ENCODE assay signal across 14 mouse cellular contexts in the genomic region with DNA sequence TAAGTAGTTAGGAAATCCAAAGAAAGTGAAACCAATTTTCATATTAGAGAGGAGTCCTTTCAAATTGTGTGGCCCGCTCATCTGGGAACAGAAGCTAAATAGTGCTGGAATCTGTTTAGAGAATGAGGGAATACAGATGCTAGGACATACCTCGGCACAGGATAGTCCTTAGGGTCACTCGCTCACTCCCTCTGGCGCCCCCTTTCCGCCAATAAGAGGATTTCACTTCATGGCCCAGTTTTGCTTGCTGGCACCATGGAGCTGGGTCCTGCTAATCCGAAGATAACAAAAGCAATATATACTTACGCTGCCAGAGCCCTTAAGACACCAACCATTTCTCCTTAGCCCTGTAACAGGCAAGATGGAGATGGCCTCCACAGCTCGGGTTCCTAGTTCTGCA. TPM values are rescaled to one million over a fixed set of nuclear protein-coding genes. Genes with fewer than 3 reads are reported as not detected.
A peak's percentile ranks its signal among the peaks of the same experiment; 100 is the strongest.
DNase-seq lines count a peak whose midpoint lies in the region; ATAC-seq and TF ChIP-seq lines count a peak whose summit lies in the region.
"Had no signal": no experiment of that assay in that cellular context is flagged by ENCODE, and none has a peak within 500 bp of the region (broad histone marks: within the 10 kb centered on the region; RNA-seq: fewer than 3 reads in every experiment).

No protein-coding gene starts in this region.

- CTCF ChIA-PET in Patski (lab: Charles Lee): interaction anchor here (0.6 kb wide), 1 partner anchor 15 kb away, joined by 3 read pairs; no protein-coding TSS in a partner anchor

- POLR2A ChIA-PET in Patski (lab: Charles Lee): no interaction called here

- no peaks in the 10 kb centered on the region for H3K36me3 ChIP-seq in kidney, adult 2 months (ENCODE audit: control insufficient read depth, insufficient read depth, low read length)
- H3K36me3 ChIP-seq in testis, adult 2 months (ENCODE audit: control insufficient read depth, insufficient read depth, low read length): no peaks in the 10 kb centered on the region
- H3K36me3 ChIP-seq: hindbrain, embryonic 15.5 days; stomach, embryonic 15.5 days had no signal

- H3K27me3 ChIP-seq in kidney, adult 2 months (replicated peaks; ENCODE audit: control insufficient read depth, insufficient read depth, low read length): no peaks in the 10 kb centered on the region; the same call in 1 of the 2 replicates
- H3K27me3 ChIP-seq in testis, adult 2 months (ENCODE audit: control insufficient read depth, insufficient read depth, low read length): no peaks in the 10 kb centered on the region
- no peaks in the 10 kb centered on the region for H3K27me3 ChIP-seq in Patski
- H3K27me3 ChIP-seq: hindbrain, embryonic 15.5 days; stomach, embryonic 15.5 days had no signal

- no peak overlapping the region for H3K4me3 ChIP-seq in kidney, adult 2 months (ENCODE audit: insufficient read depth, low read depth, low read length)
- no peak overlapping the region for H3K4me3 ChIP-seq in testis, adult 2 months (ENCODE audit: control insufficient read depth, low read depth, low read length)
- H3K4me3 ChIP-seq: hindbrain, embryonic 15.5 days; stomach, embryonic 15.5 days had no signal

- DNase-seq in kidney, adult 2 months: no peak
- DNase-seq in kidney, postnatal 25 days: no peak
- no peak for DNase-seq in testis, postnatal 14 days (ENCODE audit: low spot score)
- no peak for DNase-seq in Patski (ENCODE audit: low read depth, low spot score)
- no peak for DNase-seq in heart, adult 18-20 months
- DNase-seq in heart, postnatal 36 days: no peak
- DNase-seq: adrenal gland, postnatal 10 days; cerebellum, adult 11-12 months; embryo, embryonic 11 days; right cerebral cortex, postnatal 25 days had no signal

- peaks cover 22% of the 10 kb centered on the region; the same call in 1 of the 2 replicates for H3K4me1 ChIP-seq in kidney, adult 2 months (ENCODE audit: control insufficient read depth, insufficient read depth, low read length)
- no peaks in the 10 kb centered on the region for H3K4me1 ChIP-seq in testis, adult 2 months (ENCODE audit: control insufficient read depth, insufficient read depth, low read length)

- no peak overlapping the region for H3K27ac ChIP-seq in kidney, adult 2 months (ENCODE audit: insufficient read depth, low read depth, low read length)
- no peak overlapping the region for H3K27ac ChIP-seq in testis, adult 2 months (ENCODE audit: control insufficient read depth, insufficient read depth, low read depth, low read length)
- H3K27ac ChIP-seq: hindbrain, embryonic 15.5 days; stomach, embryonic 15.5 days had no signal

- 89% methylated on average over 8 of the region's 8 CpGs for WGBS in kidney, adult 2 months

- TF ChIP-seq CTCF in kidney, adult 2 months (conservative IDR thresholded peaks at IDR 0.05; ENCODE audit: insufficient read depth, insufficient read length, low read depth, low read length): 0 out of 2 replicates have a peak, but pooled peaks have one; percentile 13
- peak; percentile 52; the same call in 1 of the 2 replicates for TF ChIP-seq CTCF in testis, adult 2 months (IDR thresholded peaks at IDR 0.05; ENCODE audit: control insufficient read depth, insufficient read depth, insufficient replicate concordance, low read depth, low read length)
- peak; percentile 36 for TF ChIP-seq CTCF in Patski (IDR thresholded peaks at IDR 0.05)

- ATAC-seq in Patski: no peak
- ATAC-seq in megakaryocyte-erythroid progenitor cell, adult 5-6 weeks (replicated peaks; ENCODE audit: low FRiP score, low TSS enrichment, poor library complexity, severe bottlenecking): peak; percentile 73; the same call in 1 of the 2 replicates

- intact Hi-C loops in heart, postnatal 36 days (cut with DNase I): no loop called here

- no peak for TF ChIP-seq POLR2A in kidney, adult 2 months (IDR thresholded peaks at IDR 0.05; ENCODE audit: low read depth, low read length)
- TF ChIP-seq POLR2A in testis, adult 2 months (IDR thresholded peaks at IDR 0.05; ENCODE audit: control insufficient read depth, low read depth, low read length): no peak

- in situ Hi-C loops in Patski (cut with MboI; ENCODE audit: low pct_unique_long_range_greater_than_20kb): no loop called here

RNA-seq across cellular contexts. Expression of a gene that starts 15.3 kb away (rescaled TPM):
- 24.0 and 29.5 TPM in 2 replicates for polyA plus RNA-seq in kidney, adult 2 months (2012; rRNA removed)
- polyA plus RNA-seq in testis, adult 2 months (2012; rRNA removed): 7.0 and 8.0 TPM in 2 replicates
- polyA plus RNA-seq in Patski (2021): 45.3 TPM
- 4.5 and 7.9 TPM in 2 replicates for total RNA-seq in megakaryocyte-erythroid progenitor cell, adult 5-6 weeks (2014; fragmentation: Nextera tagmentation)
- total RNA-seq in megakaryocyte-erythroid progenitor cell, adult 5-6 weeks (2017): 3.5 and 4.6 TPM in 2 replicates
- 10 to 100 TPM; 31.5 to 34.4 TPM for total RNA-seq in heart, adult 18-20 months (2021)
- 10 to 100 TPM; 26.6 to 29.8 TPM for total RNA-seq in heart, postnatal 36 days (2021)
